Mouse (Mus musculus): ENCODE results near the gene Oser1.
"Not testable (repeated sequence)": the region's sequence is repeated elsewhere in the genome, so short reads cannot be mapped to it uniquely, and the experiment has no call there.

Oser1 gene

DNA sequence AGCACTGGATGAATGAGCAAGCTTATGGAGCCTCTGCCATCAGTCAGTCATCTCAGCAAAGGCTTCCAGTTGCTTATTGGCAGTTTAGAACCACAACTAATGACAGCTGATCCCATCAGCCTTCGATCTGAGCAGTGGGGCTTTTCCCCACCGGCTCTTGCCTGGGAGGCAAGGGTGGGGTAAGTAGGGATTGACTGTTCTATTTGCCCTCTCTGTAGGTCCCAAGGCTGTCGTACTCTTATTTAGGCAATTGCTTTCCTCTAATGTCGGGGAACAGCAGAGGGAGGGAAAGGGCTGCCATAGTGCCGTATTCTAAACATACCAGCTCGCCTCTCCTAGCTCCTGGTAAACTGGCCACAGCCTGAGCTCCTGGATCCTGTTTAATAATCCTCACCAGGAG, at the start of gene Oser1:
TSS of gene Oser1 (minus strand) at position 101 of the 400 bp plus-strand sequence.
- DNase-seq = no peak

DNA sequence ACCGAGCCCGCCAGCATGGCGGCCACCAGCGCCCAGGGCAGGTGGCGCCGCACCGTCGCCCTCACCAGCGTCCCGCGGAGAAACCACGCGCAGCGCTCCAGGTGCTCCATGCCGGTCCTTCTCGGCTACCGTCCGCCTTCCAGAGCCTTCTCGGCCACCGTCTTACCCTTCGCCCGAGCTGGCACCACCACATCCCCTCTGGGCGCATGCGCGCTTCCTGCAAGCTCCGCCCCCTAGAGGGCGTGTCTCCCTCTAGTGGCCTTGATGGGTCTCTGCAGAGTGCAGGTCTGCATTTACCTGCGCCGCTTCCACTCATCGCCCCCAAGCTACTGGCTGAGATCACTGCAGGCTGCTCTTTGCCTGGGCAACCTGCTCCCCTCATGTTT, 48.0 kb upstream of the Oser1 start, which contains the start of gene Fitm2:
TSS of gene Fitm2 (minus strand) at position 164 of the 386 bp plus-strand sequence.
- DNase-seq = peak; percentile 96

DNA sequence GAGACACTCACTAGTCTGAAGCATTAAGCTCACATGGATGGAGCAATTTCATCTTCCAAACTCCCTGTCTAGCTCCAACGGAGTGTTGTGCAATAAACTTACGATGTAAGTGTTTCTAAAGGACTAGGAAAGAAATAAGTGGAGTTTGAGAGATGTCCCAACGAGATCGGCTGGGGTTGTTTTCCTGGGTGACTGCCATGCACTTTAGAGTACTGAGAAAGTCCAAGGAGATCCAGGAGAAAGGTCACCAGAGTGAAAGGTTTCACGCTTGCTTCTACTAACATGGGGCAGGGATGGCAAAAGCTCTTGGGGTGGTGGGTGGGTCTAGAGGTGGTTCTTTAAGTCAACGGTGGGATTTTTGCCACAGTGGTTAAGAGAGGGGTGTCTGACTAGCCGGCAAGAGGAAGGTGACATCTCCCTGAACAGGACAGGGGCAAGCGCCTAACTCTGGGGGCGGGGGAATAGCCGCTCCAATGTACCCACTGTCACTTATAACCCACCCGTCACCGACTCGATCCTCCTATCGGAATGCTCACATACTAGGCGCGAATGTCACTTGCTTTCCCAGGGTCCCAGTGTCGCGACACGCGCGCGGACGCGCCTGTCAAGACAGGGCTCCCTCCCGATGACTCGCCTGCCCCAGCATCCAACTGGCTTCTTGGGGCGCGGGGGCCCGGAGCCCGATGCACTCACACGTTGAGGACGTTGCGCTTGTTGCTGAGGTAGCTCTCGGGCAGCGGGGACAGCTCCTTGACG, 47.4 kb upstream of the Oser1 start:
- peak; percentile 64 for DNase-seq

DNA sequence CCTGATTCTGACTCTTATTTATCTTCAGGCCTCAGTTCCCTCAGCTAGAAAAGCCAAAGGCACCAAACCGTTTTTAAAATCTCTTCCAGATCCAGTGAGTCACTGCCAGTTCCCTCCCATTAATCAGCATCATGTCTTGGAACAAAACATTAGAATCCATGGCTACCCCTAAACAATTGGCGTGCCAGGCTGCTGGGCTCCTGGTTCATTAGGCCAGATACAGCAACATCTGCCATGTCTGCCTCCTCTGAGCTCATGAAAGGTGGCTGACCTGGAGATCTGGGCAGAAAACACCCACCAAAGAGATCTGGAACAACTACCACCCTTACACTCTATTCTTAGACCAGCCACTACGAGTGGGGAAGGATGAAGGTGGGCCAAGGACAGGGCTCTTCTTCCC, 46.6 kb upstream of the Oser1 start:
- no peak for DNase-seq

DNA sequence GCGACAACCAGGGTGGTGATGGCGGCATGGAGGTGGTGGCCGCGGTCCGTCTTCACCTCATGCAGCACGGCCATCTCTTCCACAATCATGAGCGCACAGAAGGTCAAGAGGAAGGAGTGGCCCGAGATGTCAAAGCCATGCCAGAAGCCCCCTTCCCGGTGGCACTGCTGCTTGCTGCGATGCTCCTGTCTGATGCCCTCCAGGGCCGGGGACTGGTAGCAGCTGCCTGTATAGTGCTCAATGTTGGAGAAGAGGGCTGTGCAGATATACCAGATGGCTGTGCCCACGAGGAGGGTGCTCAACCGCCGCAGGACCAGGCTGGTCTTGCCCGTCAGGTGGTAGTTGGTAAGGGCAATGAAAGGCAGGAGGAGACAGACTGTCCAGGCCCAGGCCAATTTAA, 45.2 kb upstream of the Oser1 start:
- no peak for DNase-seq

DNA sequence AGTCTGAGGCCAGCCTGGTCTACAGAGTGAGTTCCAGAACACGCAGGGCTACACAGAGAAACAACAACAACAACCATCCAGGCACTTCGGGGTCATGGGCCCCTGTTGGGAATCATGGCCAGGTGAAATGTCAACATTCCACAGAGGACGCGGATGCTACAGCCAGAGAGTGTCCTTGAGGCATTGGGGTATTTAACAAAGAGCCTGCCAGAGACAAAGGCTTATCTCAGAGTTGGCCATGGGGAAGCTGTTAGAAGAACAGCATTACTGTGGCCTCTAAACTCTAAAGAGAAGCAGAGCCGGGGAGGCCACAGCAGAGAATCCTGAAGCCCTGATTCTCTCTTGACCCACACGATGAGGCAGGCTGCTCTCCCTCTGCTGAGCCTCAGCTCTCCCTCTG, 44.4 kb upstream of the Oser1 start:
- no peak for DNase-seq

DNA sequence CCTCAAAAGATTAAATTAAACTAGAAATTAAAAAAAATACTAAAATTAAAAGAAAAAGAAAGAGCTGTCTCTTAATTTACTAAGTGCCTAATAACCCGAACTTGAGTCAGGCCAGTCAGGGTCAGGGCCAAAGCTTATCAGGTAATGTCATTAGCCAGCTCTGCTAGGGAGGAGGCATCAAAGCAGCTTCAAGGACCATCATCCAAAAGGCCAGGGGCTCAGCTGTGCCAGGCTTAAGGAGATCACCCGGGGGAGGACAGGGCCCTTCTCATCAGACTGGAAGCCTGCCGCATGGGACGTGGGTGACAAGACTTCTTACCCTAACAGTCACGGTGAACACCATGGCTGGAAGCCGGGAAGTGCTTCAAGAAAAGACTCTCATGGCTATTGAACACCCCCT, 43.1 kb upstream of the Oser1 start:
- no peak for DNase-seq

DNA sequence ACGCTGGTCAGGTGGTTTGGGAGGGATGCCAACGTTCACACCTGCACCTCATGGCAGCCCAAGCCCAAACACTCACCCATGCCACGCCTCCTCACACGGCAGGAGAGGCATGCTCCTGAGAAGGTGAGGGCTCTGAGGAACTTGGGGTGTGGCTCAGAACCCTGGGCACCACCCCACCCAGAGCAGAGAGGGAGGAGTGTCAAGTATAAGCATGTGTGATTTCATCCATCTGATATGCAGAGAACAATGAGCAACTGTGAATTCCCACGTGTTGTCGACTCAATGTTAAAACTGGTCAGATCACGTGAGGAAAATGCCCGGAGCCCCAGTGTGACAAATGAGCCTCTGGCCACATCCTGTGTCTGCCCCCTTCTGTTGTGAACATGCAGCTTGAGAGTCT, 42.3 kb upstream of the Oser1 start:
- DNase-seq = peak; percentile 33

DNA sequence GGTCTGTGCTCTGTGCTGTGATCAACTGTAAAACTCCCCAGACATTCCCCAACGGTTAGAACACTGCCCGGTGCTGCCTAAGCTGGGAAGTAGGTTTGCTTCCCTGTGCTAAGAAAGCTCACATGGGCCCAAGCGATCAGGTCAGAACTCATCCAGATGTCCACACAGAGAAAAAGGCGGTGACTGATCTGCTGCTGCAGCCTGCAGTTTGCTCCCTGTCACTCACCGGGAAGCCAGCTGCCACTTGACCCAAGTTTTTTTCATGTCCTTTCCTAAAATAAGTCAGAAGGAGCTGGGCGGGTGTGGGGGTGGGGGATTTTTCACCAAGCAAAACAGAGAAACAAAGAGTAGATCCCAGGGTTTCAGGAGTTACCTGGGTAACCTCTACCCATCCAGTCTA, 40.1 kb upstream of the Oser1 start:
- DNase-seq = peak; percentile 42

DNA sequence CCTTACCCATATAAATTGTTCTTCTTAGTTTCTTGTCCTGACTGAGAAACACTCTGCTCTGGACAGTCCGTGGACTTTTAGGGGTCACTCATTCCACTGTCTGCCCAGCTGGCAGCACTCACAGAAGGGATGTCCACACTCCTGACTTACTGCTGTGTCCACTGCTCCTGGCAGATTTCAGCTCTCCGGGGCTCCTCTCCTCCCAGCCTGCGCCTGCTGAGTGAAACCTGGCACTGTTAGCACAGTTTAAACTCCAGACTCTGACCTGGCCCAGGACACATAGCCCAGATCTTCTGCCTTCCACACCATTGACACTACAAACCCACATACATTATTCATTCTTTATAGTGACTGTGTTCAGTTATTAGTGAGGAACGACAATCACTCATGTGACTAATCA, 39.5 kb upstream of the Oser1 start:
- DNase-seq = peak; percentile 24

DNA sequence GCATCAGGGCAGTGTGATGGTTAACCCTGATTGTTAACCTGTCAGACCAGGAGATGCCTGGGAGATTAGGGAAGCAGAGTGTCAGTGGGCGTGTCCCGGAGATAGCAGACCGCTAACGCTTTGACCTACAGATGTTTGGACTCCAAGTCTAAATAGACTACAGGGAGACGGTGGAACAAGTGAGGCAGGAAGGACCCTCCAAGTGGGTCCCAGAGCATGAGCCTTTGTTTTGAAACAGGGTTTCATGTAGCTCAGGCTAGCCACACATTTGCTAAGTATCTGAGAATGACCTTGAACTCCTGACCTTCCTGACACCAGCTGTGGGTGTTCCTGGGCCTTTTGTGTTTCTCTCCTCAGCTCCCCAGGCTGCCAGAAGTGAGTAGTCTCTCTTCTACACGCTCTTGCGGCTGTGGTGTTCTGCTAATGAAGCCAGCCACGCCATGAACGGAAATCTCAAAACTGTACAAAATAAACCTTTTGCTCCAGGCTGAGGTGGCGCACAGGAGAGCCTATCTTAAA, 38.8 kb upstream of the Oser1 start:
- no peak for DNase-seq

DNA sequence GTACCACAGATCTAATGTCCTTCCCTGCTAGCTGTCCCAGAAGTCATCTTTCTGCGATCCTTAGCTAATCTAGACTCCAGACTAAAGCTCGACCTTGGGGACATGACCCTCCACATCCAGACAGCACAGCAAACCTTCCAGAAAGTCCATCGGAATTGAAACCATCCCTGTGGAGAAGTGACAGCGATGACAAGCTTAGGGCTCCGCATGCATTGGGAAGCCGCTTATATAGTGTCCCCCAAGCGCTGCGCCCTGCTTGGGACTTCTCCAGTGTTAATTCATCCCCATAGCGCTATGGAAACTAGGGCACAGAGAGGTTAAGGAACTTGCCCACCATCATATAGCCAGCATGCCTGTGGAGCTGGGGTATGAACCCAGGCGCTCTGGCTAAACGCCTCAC, 38.3 kb upstream of the Oser1 start:
- DNase-seq = no peak

DNA sequence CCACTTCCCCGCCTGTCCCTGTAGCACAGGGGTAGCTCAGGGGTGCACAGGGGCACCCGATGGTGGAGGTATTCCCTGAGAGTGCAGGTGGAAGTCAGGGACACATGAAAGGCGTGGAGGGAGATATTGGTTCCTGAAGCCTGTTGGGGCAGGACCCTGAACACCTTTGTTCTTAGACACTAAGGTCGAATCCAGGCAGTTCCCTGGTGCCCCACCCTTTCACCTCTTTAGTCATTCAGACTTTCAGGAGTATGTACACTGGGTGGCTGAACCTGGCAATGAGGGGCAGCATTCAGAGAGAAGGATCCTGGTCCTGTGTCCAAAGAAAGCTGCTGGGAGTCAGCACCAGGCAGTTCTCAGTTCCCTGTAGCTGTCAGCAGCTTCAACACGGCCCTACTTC, 37.9 kb upstream of the Oser1 start:
- DNase-seq = no peak

DNA sequence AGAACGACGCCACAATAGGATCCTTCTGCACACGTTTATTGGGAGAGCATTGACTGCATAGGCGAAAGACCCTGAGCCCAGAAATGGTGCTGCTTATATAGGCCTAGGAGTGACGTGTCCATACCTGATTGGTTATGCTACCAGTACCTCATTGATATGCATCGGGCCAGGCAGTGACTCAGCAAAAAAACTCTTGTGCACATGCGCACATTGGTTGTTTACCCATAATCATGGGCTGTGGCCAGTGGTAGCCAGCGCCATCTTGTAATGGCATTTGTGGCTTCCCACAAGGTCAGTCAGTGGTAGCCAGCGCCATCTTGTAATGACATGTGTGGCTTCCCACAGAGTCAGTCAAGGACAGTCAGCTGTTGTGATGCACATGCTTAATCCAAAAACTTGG, 36.8 kb upstream of the Oser1 start:
- DNase-seq = not testable (repeated sequence)

DNA sequence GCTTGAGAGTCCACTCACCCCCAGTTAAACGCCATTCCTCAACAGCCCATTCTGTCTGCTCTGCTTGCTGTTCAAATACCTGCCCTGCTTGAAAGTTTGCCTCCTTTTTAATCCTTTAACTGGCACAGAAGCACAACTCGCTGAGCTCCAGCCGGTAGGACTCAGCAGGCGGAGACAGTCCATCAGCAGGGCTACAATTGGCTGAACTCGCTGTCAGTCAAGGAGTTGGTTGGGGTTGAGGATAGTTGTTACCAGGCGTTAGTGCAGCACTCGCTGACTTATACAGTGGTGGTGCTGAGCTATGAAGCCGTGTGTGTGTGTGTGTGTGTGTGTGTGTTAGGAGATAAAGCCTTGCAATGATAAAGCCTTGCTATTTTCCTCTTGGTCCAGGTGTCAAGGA, 36.1 kb upstream of the Oser1 start:
- no peak for DNase-seq

DNA sequence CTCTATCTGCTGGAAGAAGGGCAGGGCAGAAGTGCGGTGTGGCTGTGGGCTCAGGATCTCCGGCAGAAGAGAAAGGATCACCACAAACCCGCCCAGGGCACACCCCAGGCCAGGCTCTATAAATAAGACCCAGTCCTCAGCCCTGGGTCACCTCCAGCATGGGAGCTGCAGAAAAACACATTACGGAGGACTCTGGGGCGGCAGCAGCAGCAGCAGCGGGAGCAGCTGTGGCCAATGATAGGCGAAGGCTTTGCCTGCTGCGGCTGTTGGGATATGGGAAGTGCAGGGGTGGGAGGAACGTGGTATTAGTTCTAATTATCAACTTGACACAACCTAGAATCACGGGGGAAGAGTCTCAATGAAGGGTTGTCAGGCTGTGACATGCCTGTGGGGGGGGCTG, 34.9 kb upstream of the Oser1 start:
- no peak for DNase-seq

DNA sequence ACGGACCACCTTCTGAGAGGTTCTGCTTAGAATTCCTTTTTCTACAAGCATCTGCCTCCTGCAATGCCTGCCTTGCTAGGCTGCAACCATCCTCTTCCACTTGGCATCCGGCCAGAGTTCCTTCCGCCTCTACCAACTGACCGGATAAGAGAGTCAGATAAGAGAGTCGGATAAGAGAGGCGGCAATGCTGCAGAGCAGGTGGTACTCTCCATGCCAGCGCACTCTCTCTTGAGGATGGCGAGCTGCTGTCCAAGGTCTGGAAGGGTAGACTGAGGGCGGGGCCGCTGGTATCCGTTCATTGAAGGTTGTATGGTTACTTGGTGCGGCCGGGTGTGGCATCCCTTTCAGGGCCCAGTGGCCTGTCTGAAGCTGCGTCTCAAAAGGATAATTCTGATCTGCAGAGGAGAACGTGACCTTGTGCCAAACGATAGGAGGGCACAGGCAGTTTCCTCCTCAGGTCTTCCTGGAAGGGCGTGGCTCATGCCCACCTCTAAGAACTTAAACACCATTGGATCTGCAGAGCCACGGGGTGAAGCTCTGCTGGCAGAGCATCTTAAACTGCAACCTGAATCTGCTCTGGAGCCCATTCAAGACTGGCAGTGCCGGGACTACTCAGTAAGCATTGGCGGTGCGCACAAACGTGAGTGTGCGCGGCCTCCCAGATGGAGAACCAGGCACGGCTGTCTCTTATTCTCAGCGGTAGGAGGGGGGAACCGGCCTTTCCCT, 34.2 kb upstream of the Oser1 start:
- DNase-seq = no peak

DNA sequence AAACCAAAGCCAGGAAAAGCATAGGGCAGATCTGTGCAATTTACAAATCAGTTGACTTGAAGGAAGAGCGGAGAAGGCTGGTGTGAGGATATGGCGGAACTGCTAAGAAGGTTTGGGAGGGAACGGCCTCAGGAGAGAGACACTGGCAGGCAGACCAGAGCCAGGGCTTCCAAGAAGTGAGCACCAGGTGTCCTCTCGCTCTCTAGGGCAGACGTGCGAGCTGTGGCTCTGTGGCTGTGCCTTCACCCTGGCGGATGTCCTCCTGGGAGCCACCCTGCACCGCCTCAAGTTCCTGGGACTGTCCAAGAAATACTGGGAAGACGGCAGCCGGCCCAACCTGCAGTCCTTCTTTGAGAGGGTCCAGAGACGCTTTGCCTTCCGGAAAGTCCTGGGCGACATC, 28.9 kb upstream of the Oser1 start:
- DNase-seq = no peak

DNA sequence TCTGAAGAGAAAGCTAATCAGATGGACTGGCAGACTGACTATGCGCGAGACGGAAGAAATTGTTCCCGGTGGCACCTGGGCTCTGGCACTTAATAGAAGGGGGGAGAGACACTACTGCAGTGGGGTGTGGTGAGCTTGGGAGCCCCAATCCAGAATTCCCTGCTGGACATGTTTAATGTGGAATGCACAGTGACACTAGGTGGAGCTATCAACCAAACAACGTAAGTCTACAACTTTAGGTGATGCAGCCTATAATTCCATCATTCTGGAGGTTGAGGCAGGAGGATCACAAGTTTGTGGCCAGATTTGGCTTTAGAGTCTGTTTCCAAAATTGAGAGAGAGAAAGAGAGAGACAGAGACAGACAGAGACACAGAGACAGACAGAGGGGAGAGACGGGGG, 28.2 kb upstream of the Oser1 start:
- DNase-seq = no peak

DNA sequence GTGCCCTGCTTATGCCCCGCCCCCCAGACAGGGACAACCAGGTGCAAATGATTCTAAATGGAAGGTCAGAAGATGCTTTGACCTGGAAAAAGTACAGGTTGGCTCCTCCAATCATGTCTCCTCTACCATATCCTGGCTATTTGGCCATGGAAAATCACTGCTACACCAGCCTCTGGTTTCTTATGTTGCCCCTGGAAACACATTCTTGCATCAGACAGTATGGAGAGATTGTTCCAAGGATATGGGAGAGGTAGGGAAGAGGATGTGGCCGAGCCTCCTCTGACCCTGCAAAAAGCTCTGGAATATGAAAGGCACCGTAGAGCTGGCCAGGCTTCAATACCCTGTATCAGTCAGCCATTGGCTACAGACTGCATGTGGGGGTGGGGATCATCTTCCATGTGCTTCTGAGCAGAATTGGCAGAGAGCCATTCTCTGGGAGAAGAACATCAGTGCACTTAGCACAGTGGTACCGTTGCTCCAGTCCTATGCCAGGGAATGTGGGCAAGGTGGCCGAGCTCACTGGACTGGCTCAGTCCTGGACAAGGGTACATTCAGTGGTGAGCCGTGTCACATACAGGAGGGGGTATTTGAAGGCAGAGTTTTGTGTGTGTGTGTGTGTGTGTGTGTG, 26.3 kb upstream of the Oser1 start:
- no peak for DNase-seq

DNA sequence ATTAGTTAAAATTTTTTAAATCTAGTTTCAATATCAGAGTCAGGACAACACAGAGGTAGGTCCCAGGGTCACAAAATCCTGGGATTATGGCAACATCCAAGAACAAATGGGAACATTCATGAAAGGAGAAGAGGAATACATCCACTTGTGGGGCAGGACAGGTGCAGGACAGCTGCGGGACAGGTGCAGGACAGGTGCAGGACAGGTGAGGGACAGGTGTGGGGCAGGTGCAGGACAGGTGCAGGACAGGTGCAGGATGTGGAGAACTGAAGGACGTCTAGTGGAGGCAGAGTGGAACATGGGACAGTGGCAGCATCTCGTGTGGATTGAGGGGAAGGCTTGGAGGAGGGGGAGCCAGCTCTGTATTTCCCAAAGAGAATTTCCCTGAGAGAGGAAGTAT, 24.8 kb upstream of the Oser1 start:
- DNase-seq = no peak

DNA sequence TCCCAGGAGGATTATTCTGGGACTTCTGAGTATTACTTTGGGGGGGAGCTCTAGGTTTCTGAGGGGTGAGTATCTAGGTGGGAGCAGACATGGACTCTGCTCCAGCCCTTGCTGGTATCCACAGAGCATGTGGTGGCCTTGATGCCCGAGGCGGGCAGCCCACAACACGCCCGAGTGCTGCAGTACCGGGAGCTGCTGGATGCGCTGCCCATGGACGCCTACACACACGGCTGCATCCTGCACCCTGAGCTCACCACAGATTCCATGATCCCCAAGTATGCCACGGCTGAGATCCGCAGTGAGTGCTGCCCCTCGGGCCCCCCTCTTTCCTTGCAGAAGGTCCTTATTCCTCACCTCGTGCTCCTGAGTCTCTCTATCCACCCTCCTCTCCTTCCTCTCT, 22.9 kb upstream of the Oser1 start:
- no peak for DNase-seq

DNA sequence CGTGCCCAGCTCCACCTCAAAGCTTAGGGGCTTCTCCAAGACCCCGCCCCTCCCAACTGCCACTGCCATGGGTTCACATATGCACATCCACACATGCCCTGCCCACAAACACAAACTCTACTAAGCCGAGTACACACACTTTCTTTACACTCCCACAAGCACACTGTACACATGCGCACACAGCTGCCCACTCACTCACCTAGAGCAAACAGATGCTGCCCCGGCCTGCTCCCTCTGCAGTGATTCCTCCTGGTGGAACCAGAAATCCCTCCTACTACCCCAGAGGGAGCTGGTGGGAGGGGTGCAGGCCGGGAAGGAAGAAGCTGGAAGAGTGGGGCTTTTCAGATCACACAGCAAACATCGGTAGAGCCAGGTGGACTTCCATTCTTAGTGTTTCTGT, 19.5 kb upstream of the Oser1 start:
- DNase-seq = no peak

DNA sequence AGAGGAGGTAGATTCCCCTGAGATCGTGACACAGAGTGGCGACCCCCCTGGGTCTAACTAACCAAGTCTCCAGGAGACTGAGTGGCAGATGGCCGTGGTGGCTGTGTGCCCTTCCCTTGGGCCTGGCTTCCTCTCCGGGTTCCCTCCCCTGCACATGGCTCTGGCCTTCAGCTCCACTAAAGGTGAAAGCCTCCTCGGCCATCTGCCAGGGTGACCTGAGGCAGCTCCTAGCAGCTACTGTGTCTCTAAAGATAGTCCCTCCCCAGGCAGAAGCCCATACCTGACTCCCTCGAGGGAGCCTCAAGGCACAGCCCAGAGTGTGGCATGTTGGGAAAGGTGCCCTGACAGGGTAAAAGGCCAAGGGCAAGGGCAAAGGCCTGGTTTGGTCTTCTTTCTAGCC, 19.0 kb upstream of the Oser1 start:
- no peak for DNase-seq

All from lung, postnatal 10 days (tissue).